Mouse (Mus musculus): ENCODE measurements around the gene Kat7.

- no peak for TF ChIP-seq GATA1 (IDR thresholded peaks at IDR 0.05; ENCODE audit: borderline replicate concordance, low read length)
- TF ChIP-seq FLI1 (IDR thresholded peaks at IDR 0.05; ENCODE audit: low read length): no peak
Measured at GRCm38 (mm10) chr11:95310007-95310647, at the start of gene Kat7.

Data from megakaryocyte, embryonic 14.5 days (primary cell).